Mouse (Mus musculus) A20 (cell line): ENCODE data around the gene Rab20.
"Not testable (repeated sequence)": the region's sequence is repeated elsewhere in the genome, so short reads cannot be mapped to it uniquely, and the experiment has no call there.

ENCODE experiments used
- DNase-seq: peaks from one replicate; pipeline ENCODE4 v3.0.0-alpha.2; 2011; ENCODE audit warnings: low read depth, low spot score

Rab20 gene

GRCm38 (mm10) chr8:11477811-11478761, at the start of gene Rab20:
Gene Rab20 (minus strand): TSS chr8:11478710.
- peak; percentile 80 for DNase-seq

GRCm38 (mm10) chr8:11523331-11523730, 44.8 kb upstream of the Rab20 start:
- DNase-seq, result no peak

GRCm38 (mm10) chr8:11518676-11519075, 40.2 kb upstream of the Rab20 start:
- no peak for DNase-seq

- DNase-seq, result no peak
Observed at GRCm38 (mm10) chr8:11518056-11518396, 39.5 kb upstream of the Rab20 start.

- no peak for DNase-seq
Observed at GRCm38 (mm10) chr8:11517366-11518055, 39.0 kb upstream of the Rab20 start.

GRCm38 (mm10) chr8:11516292-11516691, 37.8 kb upstream of the Rab20 start:
- no peak for DNase-seq

GRCm38 (mm10) chr8:11513247-11513646, 34.7 kb upstream of the Rab20 start:
- DNase-seq, result no peak

GRCm38 (mm10) chr8:11512711-11513110, 34.2 kb upstream of the Rab20 start:
- DNase-seq, result no peak

- no peak for DNase-seq
Observed at GRCm38 (mm10) chr8:11510971-11511370, 32.5 kb upstream of the Rab20 start.

GRCm38 (mm10) chr8:11508880-11509279, 30.4 kb upstream of the Rab20 start:
- DNase-seq, result no peak

GRCm38 (mm10) chr8:11506802-11507201, 28.3 kb upstream of the Rab20 start:
- DNase-seq, result peak; percentile 58

- no peak for DNase-seq
Observed at GRCm38 (mm10) chr8:11506074-11506473, 27.6 kb upstream of the Rab20 start.

GRCm38 (mm10) chr8:11503476-11504232, 25.1 kb upstream of the Rab20 start:
- no peak for DNase-seq

GRCm38 (mm10) chr8:11498786-11499485, 20.4 kb upstream of the Rab20 start:
- no peak for DNase-seq

GRCm38 (mm10) chr8:11498281-11498680, 19.8 kb upstream of the Rab20 start:
- no peak for DNase-seq

- peak; percentile 93 for DNase-seq
Observed at GRCm38 (mm10) chr8:11497017-11497990, 18.8 kb upstream of the Rab20 start, which contains the start of gene Naxd. Gene Naxd (plus strand): TSS chr8:11497506.

- not testable (repeated sequence) for DNase-seq
Observed at GRCm38 (mm10) chr8:11492340-11492739, 13.8 kb upstream of the Rab20 start.

- DNase-seq, result no peak
Observed at GRCm38 (mm10) chr8:11487229-11487628, 8.7 kb upstream of the Rab20 start.

- DNase-seq, result peak; percentile 83
Observed at GRCm38 (mm10) chr8:11486142-11486541, 7.6 kb upstream of the Rab20 start.

GRCm38 (mm10) chr8:11482537-11482936, 4.0 kb upstream of the Rab20 start:
- DNase-seq, result no peak
